22 mouse cellular contexts compared by ENCODE assay signal in genomic region chr11:70715832-70716231, GRCm38 (mm10). TPM values are rescaled to one million over a fixed set of nuclear protein-coding genes. Genes with fewer than 3 reads are reported as not detected.
DNase-seq lines count a peak whose midpoint lies in the region; ATAC-seq and TF ChIP-seq lines count a peak whose summit lies in the region.
"Had no signal": no experiment of that assay in that cellular context is flagged by ENCODE, and none has a peak within 500 bp of the region (broad histone marks: within the 10 kb centered on the region; RNA-seq: fewer than 3 reads in every experiment).

No protein-coding gene starts in this region.

- H3K79me2 ChIP-seq in C2C12 (ENCODE audit: control insufficient read depth, insufficient read depth), result no peaks in the 10 kb centered on the region

- H3K4me3 ChIP-seq in C2C12 (ENCODE audit: insufficient read depth, poor library complexity, severe bottlenecking), result no peak overlapping the region
- H3K4me3 ChIP-seq: heart, adult 2 months; heart, embryonic 13.5 days; limb, embryonic 15.5 days; lung, embryonic 15.5 days; neural tube, embryonic 15.5 days had no signal

- ATAC-seq in frontal cortex, adult (ENCODE audit: low TSS enrichment), result peak; percentile 57; the same call in 1 of the 2 replicates
- ATAC-seq in Patski, result peak; percentile 47
- no peak for ATAC-seq in granulocyte monocyte progenitor cell, adult 5-6 weeks (replicated peaks; ENCODE audit: poor library complexity, severe bottlenecking)
- ATAC-seq: hindbrain, postnatal 0 days; intestine, postnatal 0 days had no signal

- POLR2A ChIA-PET in Patski (lab: Charles Lee), result interaction anchor here (0.7 to 1.0 kb wide), 2 partner anchors 25 to 35 kb away, joined by 3 read pairs; no protein-coding TSS in a partner anchor

- no peaks in the 10 kb centered on the region for H3K79me3 ChIP-seq in C2C12 (ENCODE audit: low read depth)

- peaks cover 79% of the 10 kb centered on the region for H3K36me3 ChIP-seq in C2C12 (ENCODE audit: control insufficient read depth, insufficient read depth)

- in situ Hi-C loops in Patski (cut with MboI; ENCODE audit: low pct_unique_long_range_greater_than_20kb), result no loop called here

- CTCF ChIA-PET in Patski (lab: Charles Lee), result interaction anchor here (0.8 to 1.4 kb wide), 2 partner anchors 12 to 39 kb away, joined by 4 read pairs; no protein-coding TSS in a partner anchor

- H3K27me3 ChIP-seq in C2C12 (ENCODE audit: control insufficient read depth, insufficient read depth, insufficient read length), result no peaks in the 10 kb centered on the region
- no peaks in the 10 kb centered on the region for H3K27me3 ChIP-seq in Patski
- H3K27me3 ChIP-seq: heart, embryonic 13.5 days; limb, embryonic 15.5 days; lung, embryonic 15.5 days; neural tube, embryonic 15.5 days had no signal

- DNase-seq in frontal cortex, postnatal 36 days (ENCODE audit: low spot score in 2 of 2), result no peak
- peak; percentile 20 for DNase-seq in Patski (ENCODE audit: low read depth, low spot score)
- peak; percentile 24 for DNase-seq in fibroblast of lung, adult 2 months (ENCODE audit: low read depth)
- DNase-seq in retina, embryonic 14.5 days (ENCODE audit: low spot score), result no peak
- DNase-seq in right cerebral cortex, postnatal 36 days (ENCODE audit: low spot score in 2 of 2), result no peak
- DNase-seq: cerebellum, adult 9-11 months; gastrocnemius, postnatal 10 days; heart, adult 2 months; heart, postnatal 14 days; kidney, postnatal 4 days; layer of hippocampus, adult 9-11 months; left cerebral cortex, postnatal 4 days; lung, postnatal 4 days had no signal

- TF ChIP-seq CTCF in C2C12 (IDR thresholded peaks at IDR 0.05; ENCODE audit: control insufficient read depth, insufficient read depth, insufficient read length) (no peak), Patski (IDR thresholded peaks at IDR 0.05) (no peak)

- no peak overlapping the region for H3ac ChIP-seq in C2C12 (ENCODE audit: control insufficient read depth, insufficient read length, low read depth)

TF ChIP-seq in C2C12, 6 proteins besides CTCF, POLR2A, EP300 and RAD21:
- TF ChIP-seq CEBPB (IDR thresholded peaks at IDR 0.05; ENCODE audit: low read depth) (no peak), MYOD1 (IDR thresholded peaks at IDR 0.05; ENCODE audit: control insufficient read depth, insufficient read length, low read depth) (no peak), FOSL1 (IDR thresholded peaks at IDR 0.05; ENCODE audit: insufficient read depth, low read length, poor library complexity, severe bottlenecking) (peak; percentile 56), MYOG (IDR thresholded peaks at IDR 0.05; ENCODE audit: control insufficient read depth, extremely low read depth, insufficient read length) (no peak)

RNA-seq across cellular contexts. Expression of gene Kif1c, which starts 15.5 kb away (rescaled TPM):
- polyA plus RNA-seq in C2C12 (2012; fragmentation: generic; extraction: Trizol), result 99.8 TPM
- polyA plus RNA-seq in Patski (2021), result 126 TPM
- 3.6 and 8.3 TPM in 2 replicates for total RNA-seq in granulocyte monocyte progenitor cell, adult 5-6 weeks (2014; fragmentation: Nextera tagmentation)
- total RNA-seq in granulocyte monocyte progenitor cell, adult 5-6 weeks (2017), result 4.5 and 5.7 TPM in 2 replicates

RNA-seq across cellular contexts. Expression of gene Inca1, which starts 15.9 kb away (rescaled TPM):
- 0.42 TPM for polyA plus RNA-seq in C2C12 (2012; fragmentation: generic; extraction: Trizol)
- polyA plus RNA-seq in Patski (2021), result 2.5 TPM
- not detected in 2 replicates for total RNA-seq in granulocyte monocyte progenitor cell, adult 5-6 weeks (2014; fragmentation: Nextera tagmentation)
- total RNA-seq in granulocyte monocyte progenitor cell, adult 5-6 weeks (2017), result not detected in 2 replicates

RNA-seq across cellular contexts. Expression of gene Camta2, which starts 27.9 kb away (rescaled TPM):
- polyA plus RNA-seq in C2C12 (2012; fragmentation: generic; extraction: Trizol), result 9.0 TPM
- 22.2 TPM for polyA plus RNA-seq in Patski (2021)
- total RNA-seq in granulocyte monocyte progenitor cell, adult 5-6 weeks (2014; fragmentation: Nextera tagmentation), result 18.7 and 25.2 TPM in 2 replicates
- total RNA-seq in granulocyte monocyte progenitor cell, adult 5-6 weeks (2017), result 1.5 and 3.0 TPM in 2 replicates

RNA-seq across cellular contexts. Expression of gene Spag7, which starts 46.6 kb away (rescaled TPM):
- polyA plus RNA-seq in C2C12 (2012; fragmentation: generic; extraction: Trizol) (75.4 TPM), Patski (2021) (155 TPM)
- 91.0 and 130 TPM in 2 replicates for total RNA-seq in granulocyte monocyte progenitor cell, adult 5-6 weeks (2014; fragmentation: Nextera tagmentation)
- total RNA-seq in granulocyte monocyte progenitor cell, adult 5-6 weeks (2017), result 46.8 and 49.8 TPM in 2 replicates

RNA-seq across cellular contexts. Expression of gene Zfp3, which starts 48.2 kb away (rescaled TPM):
- polyA plus RNA-seq in C2C12 (2012; fragmentation: generic; extraction: Trizol) (1.1 TPM), Patski (2021) (7.9 TPM)
- total RNA-seq in granulocyte monocyte progenitor cell, adult 5-6 weeks (2014; fragmentation: Nextera tagmentation), result 0.45 and 2.1 TPM in 2 replicates
- 0.26 and 1.0 TPM in 2 replicates for total RNA-seq in granulocyte monocyte progenitor cell, adult 5-6 weeks (2017)

Comparison
In these comparisons a context has a peak if more than half of its experiments do, and no peak if none do; other contexts are left out.
1. DNase-seq: peak in Patski (single experiment) and fibroblast of lung, adult 2 months (single experiment); none in frontal cortex, postnatal 36 days (0 of 2), retina, embryonic 14.5 days (single experiment) and right cerebral cortex, postnatal 36 days (0 of 2).